Mouse (Mus musculus) kidney, postnatal 0 days (tissue): ENCODE results near the gene Mllt10. TPM values are rescaled to one million over a fixed set of nuclear protein-coding genes. Genes with fewer than 3 reads are reported as not detected.

Experiments
- ATAC-seq: fragments of 200-750 bp; cut with Nextera tagmentation; replicated peaks from 2 replicates; pipeline ENCODE4 v1.8.0; 2017; ENCODE audit warnings: low read depth, moderate number of reproducible peaks, moderate TSS enrichment, moderate library complexity; ENCODE audit not compliant: low FRiP score
- DNase-seq: peaks from one replicate; pipeline ENCODE4 v3.0.0-alpha.2; 2016; ENCODE audit warnings: low spot score
- H3K27ac ChIP-seq: fragments of 300-500 bp; sonication (generic); 2 replicates; pipeline ENCODE4 v1.5.1; 2014; ENCODE audit warnings: mild to moderate bottlenecking
- H3K27me3 ChIP-seq: fragments of 300-500 bp; sonication (generic); 2 replicates; pipeline ENCODE4 v1.6.1; 2014; ENCODE audit warnings: low read length, mixed read lengths; ENCODE audit not compliant: insufficient read depth
- H3K36me3 ChIP-seq: fragments of 300-500 bp; sonication (generic); 2 replicates; pipeline ENCODE4 v1.6.1; 2014; ENCODE audit warnings: low read length, mixed read lengths; ENCODE audit not compliant: insufficient read depth
- H3K4me1 ChIP-seq: fragments of 300-500 bp; sonication (generic); replicated peaks from 2 replicates; pipeline ENCODE4 v1.6.1; 2014; ENCODE audit warnings: antibody characterized with exemption, low read length, mixed read lengths; ENCODE audit not compliant: insufficient read depth
- H3K4me2 ChIP-seq: fragments of 300-500 bp; sonication (generic); 2 replicates; pipeline ENCODE4 v1.6.1; 2014; ENCODE audit warnings: mild to moderate bottlenecking, low read length, moderate library complexity, mixed read lengths
- H3K4me3 ChIP-seq: fragments of 300-500 bp; sonication (generic); replicated peaks from 2 replicates; pipeline ENCODE4 v1.5.1; 2014; ENCODE audit warnings: low read depth, low read length
- H3K9ac ChIP-seq: fragments of 300-500 bp; sonication (generic); 2 replicates; pipeline ENCODE4 v1.6.1; 2014; ENCODE audit warnings: low read depth, low read length
- H3K9me3 ChIP-seq: fragments of 300-500 bp; sonication (generic); replicated peaks from 2 replicates; pipeline ENCODE4 v1.6.1; 2016; ENCODE audit warnings: low read length, inconsistent platforms, mixed read lengths
- CTCF ChIP-seq: IDR thresholded peaks from 2 replicates; pipeline ENCODE4 v1.5.1; 2016; ENCODE audit warnings: antibody characterized with exemption, low read depth, mild to moderate bottlenecking, moderate library complexity
- WGBS: fragments of 180-500 bp; shearing (Covaris S2); extraction: QIAGEN DNeasy Blood & Tissue Kit; methylation state at CpG from one replicate; pipeline ENCODE4 v1.1.7; 2014; 5-methylcytosine and 5-hydroxymethylcytosine counted together
- polyA plus RNA-seq: library from polyadenylated mRNA; unstranded; fragments of >200 nt; fragmentation: Nextera tagmentation; extraction: Ambion mirVana; gene quantifications from 2 replicates; pipeline ENCODE4 v1.2.1, GENCODE M21; 2015

The Mllt10 gene
- polyA plus RNA-seq, 1 experiment from 2014 or later, result 48.9 TPM

- WGBS, result 67% methylated on average over 1 of the region's 1 CpGs
- no peaks in the 10 kb centered on the region for H3K9me3 ChIP-seq
Measured at GRCm38 (mm10) chr2:18169174-18169948, 114.3 kb downstream of the Mllt10 start.

DNA sequence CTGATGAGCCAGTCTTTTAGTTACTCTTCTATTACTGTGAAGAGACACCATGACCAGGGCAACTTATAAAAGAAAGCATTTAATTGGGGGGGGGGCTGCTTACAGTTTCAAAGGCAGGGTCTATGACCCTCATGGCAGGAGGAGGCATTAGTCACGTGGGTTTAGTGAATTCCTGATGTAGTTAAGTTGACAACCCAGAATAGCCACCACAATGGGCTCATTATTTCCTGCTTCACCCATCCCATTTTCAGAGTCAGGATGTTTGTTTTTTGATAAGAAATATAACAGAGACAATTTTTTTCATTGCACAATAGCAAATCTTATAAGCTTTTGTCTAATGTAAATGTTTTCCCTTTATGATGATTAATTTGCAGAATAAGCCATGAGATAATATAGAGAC is 120.2 kb downstream of the Mllt10 start:
- Histone ChIP-seq H3K4me2 (no peak overlapping the region), H3K36me3 (peaks cover 29% of the 10 kb centered on the region), H3K27ac (no peak overlapping the region), H3K9ac (no peak overlapping the region), H3K9me3 (no peaks in the 10 kb centered on the region), H3K4me1 (no peaks in the 10 kb centered on the region), H3K27me3 (no peaks in the 10 kb centered on the region), H3K4me3 (no peak overlapping the region)
- TF ChIP-seq CTCF, result no peak
- ATAC-seq, result no peak
- 35% methylated on average over 1 of the region's 1 CpGs for WGBS
- no peak for DNase-seq

More at GRCm38 (mm10) chr2:18169174-18169948, 114.3 kb downstream of the Mllt10 start:
- Histone ChIP-seq H3K36me3 (peaks cover 9% of the 10 kb centered on the region; the same call in 1 of the 2 replicates), H3K4me3 (no peak overlapping the region), H3K4me2 (no peak overlapping the region), H3K27me3 (no peaks in the 10 kb centered on the region), H3K4me1 (no peaks in the 10 kb centered on the region), H3K27ac (no peak overlapping the region), H3K9ac (no peak overlapping the region)
- TF ChIP-seq CTCF, result no peak
- ATAC-seq (no peak), DNase-seq (no peak)

DNA sequence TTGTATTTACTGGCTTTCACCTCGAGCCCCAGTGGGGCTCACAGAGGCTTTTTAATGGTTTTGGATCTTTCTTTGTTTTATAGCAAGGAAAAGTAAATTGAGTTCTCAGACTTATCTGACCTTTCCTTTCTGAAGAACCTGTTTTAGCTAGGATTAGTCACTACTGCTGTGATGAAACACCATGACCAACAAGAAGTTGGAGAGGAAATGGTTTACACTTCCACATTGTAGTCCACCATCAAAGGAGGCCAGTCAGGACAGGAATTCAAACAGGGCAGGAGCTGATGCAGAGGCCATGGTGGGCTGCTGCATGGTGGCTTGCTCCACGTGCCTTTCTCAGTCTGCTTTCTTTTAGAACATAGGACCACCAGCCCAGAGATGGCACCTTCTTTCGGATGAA is 121.2 kb downstream of the Mllt10 start:
- DNase-seq (no peak), ATAC-seq (no peak)
- Histone ChIP-seq H3K27ac (no peak overlapping the region), H3K9me3 (no peaks in the 10 kb centered on the region), H3K4me1 (no peaks in the 10 kb centered on the region), H3K27me3 (no peaks in the 10 kb centered on the region), H3K4me2 (no peak overlapping the region), H3K4me3 (no peak overlapping the region), H3K36me3 (peaks cover 29% of the 10 kb centered on the region), H3K9ac (no peak overlapping the region)
- TF ChIP-seq CTCF, result no peak
- 91% methylated on average over 3 of the region's 3 CpGs for WGBS

DNA sequence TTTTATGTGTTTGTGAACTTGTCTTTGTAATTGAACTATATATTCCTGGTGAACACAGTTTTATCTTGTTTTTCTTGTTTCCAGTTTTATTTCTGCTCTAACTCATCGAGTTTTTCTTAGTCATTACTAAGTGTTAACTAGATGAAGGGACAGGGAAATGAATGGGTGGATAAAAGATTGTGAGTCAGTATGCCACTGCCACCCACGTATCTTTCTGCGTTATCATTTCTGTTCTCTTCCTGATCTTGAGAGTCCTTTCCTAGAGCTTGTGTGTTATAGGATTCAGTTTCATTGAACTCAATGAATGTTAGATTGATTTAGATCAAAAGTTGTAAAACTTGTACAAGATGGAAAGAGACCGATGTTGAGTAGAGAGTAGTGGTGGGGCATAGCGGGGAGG is 125.3 kb downstream of the Mllt10 start:
- Histone ChIP-seq H3K4me3 (no peak overlapping the region), H3K4me2 (no peak overlapping the region), H3K9me3 (no peaks in the 10 kb centered on the region), H3K27ac (no peak overlapping the region), H3K4me1 (no peaks in the 10 kb centered on the region), H3K9ac (no peak overlapping the region), H3K27me3 (no peaks in the 10 kb centered on the region), H3K36me3 (peaks cover 30% of the 10 kb centered on the region)
- ATAC-seq, result no peak
- WGBS, result 94% methylated on average over 5 of the region's 5 CpGs
- DNase-seq, result no peak
- TF ChIP-seq CTCF, result no peak

DNA sequence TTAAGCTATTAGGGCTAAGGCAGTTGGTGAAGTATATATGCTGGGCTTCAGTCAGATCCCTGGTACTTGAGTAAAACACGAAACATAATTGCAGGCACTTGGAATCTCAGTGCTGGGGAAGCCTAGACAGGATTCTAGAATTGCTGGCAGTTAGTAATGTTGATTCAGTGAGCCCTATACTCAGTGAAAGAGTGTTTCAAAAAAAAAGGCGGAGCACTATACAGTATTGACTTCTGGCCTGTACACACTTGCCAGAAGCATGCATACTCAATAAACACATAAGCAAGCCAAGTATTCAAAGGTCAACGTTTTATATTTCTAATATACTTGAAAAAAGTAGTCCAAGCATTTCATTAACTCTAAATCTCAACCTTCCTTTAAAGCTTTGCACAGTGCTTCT is 126.6 kb downstream of the Mllt10 start:
- Histone ChIP-seq H3K4me3 (no peak overlapping the region), H3K4me2 (no peak overlapping the region), H3K27ac (no peak overlapping the region), H3K27me3 (no peaks in the 10 kb centered on the region), H3K9ac (no peak overlapping the region), H3K36me3 (peaks cover 28% of the 10 kb centered on the region), H3K4me1 (no peaks in the 10 kb centered on the region), H3K9me3 (no peaks in the 10 kb centered on the region)
- DNase-seq (no peak), ATAC-seq (no peak)
- no peak for TF ChIP-seq CTCF
- 88% methylated on average over 3 of the region's 3 CpGs for WGBS

GRCm38 (mm10) chr2:18183079-18183478 is 128.0 kb downstream of the Mllt10 start:
- ATAC-seq (no peak), DNase-seq (no peak)
- Histone ChIP-seq H3K4me3 (no peak overlapping the region), H3K4me2 (no peak overlapping the region), H3K36me3 (peaks cover 29% of the 10 kb centered on the region), H3K9ac (no peak overlapping the region), H3K27ac (no peak overlapping the region), H3K4me1 (no peaks in the 10 kb centered on the region), H3K9me3 (no peaks in the 10 kb centered on the region), H3K27me3 (no peaks in the 10 kb centered on the region)
- TF ChIP-seq CTCF, result no peak

- no peak overlapping the region for H3K4me2 ChIP-seq
- no peaks in the 10 kb centered on the region for H3K27me3 ChIP-seq
- no peak overlapping the region for H3K9ac ChIP-seq
- no peak for TF ChIP-seq CTCF
- DNase-seq, result no peak
- ATAC-seq, result no peak
- WGBS, result 96% methylated on average over 2 of the region's 2 CpGs
- H3K4me3 ChIP-seq, result no peak overlapping the region
- no peak overlapping the region for H3K27ac ChIP-seq
- H3K9me3 ChIP-seq, result no peaks in the 10 kb centered on the region
- H3K36me3 ChIP-seq, result peaks cover 28% of the 10 kb centered on the region
- no peaks in the 10 kb centered on the region for H3K4me1 ChIP-seq
Measured at GRCm38 (mm10) chr2:18188367-18188766, 133.3 kb downstream of the Mllt10 start.
